Mouse (Mus musculus): ENCODE data around the gene Gm45711.

DNA sequence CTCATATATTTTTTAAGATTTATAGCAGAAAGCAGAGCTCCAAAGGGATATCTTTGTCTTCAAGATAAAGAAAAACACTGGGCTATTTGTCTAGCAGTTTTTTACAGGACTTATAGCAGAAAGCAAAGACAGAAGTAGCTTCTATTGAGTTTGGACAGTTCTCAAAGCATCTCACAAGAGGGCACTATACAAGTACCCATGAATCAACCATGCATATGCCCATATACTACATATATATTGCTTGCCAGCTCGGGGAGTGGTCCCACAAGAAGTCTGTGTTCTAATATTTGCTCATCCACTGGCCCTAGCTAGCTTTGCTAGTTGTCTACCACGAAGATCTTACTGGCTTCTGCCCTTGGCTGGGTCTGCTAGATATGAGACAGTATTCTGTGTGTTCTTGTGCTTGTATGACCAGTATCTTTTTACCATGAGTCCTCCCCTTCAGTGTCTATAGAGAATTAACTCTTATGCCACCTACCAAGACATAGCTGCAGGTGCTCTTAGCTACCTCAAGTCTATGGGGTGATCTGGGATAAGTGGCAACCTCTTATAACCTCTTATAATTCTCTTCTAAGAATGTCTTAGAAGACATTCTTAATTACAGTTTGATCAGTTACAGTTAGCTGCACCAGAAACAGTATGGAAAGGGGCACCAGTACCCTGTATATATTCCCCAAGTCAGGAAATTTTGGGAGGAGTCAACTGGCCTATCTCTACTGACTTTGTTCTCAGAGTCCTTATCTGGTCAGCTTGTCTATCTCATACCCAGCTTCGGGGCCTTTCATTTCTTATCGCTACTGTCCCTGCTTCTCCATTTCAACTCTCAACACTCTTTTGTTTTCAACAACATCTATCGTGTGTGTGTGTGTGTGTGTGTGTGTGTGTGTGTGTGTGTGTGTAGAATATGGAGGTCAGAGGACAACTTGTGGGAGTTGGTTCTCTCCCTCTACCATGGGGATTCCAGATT, 23.1 kb upstream of the Gm45711 start:
- TF ChIP-seq CTCF (IDR thresholded peaks at IDR 0.05; ENCODE audit: borderline replicate concordance, control insufficient read depth, extremely low read depth, insufficient read depth, low read length, poor library complexity) (no peak), POLR2A (IDR thresholded peaks at IDR 0.05; ENCODE audit: control insufficient read depth, extremely low read depth, insufficient read depth, low read length, poor library complexity) (no peak)
